Mouse (Mus musculus) CD4-positive, CD25-positive, alpha-beta regulatory T cell, adult 4 months (primary cell): ENCODE data around the gene Olfr395. TPM values are rescaled to one million over a fixed set of nuclear protein-coding genes. Genes with fewer than 3 reads are reported as not detected.
"Not testable (repeated sequence)": the region's sequence is repeated elsewhere in the genome, so short reads cannot be mapped to it uniquely, and the experiment has no call there.

Source experiments
- ATAC-seq: one replicate; pipeline ENCODE4 v1.8.0; 2017
- polyA plus RNA-seq, 2 experiments: library from polyadenylated mRNA; unstranded; fragments of 100-300 nt; shearing (Covaris generic); gene quantifications; one replicate each; pipeline ENCODE4 v1.2.1; 2017

Gene Olfr395
- not detected for polyA plus RNA-seq

DNA sequence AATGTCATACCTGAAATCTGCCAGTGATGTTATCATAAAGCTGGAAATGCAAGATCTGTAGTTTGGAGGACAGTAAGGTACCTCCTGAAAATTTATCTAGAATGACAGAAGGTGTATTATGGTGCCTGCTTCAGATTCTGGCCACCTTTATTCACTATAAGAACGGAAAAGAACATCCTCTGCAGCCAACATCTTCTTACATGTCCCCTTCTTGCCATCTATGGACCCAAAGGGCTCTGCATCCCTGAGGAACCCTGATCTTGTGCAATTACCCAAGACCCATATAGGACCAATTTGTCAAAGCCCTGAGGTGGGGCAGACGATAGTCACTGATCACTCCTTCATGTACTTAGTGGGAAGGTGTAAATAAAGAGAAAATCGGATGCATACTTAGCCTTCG is at the start of gene Olfr395:
Gene Olfr395, minus strand, starts transcription at position 101 of the 400 bp plus-strand sequence.
- not testable (repeated sequence) for ATAC-seq

DNA sequence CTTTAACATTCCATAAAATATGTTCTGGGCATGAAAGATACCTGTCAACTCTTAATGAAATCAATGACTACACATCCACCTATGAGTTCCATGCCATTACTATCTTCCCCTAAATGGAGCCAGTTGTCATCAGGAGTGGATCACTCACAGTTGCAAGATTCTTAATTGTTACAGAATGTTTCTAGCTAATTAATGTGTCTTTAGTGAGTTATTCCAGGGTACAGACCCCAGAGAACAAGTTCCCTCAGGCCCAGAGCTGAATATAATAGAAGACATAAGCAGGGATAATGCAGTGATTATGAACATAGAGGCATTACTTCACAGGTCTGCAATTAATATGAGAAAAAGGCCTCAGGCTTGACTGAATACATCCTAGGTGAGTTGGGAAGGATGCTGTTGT is 27.3 kb upstream of the Olfr395 start, which contains the start of gene Olfr23:
Gene Olfr23, plus strand, starts transcription at position 301 of the 400 bp plus-strand sequence.
- ATAC-seq, result no peak

DNA sequence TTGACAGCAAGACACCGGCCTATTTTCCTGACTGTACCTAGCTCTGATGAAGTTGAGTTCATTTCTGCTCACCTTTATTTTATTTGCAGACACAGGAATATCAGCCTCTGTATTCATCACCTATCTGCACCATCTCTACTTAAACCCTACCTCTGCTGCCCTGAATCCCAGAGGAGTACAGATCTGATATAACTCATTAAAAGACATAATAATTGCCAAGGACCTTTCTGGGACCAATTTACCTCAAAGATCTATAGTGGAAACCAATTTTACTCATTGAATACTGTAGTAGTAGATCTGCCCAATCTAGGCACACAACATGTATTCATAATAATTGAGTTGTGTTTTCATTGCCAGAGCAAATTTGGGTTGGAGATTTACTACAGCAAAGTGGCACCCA is 18.4 kb downstream of the Olfr395 start, which contains the start of gene Olfr394:
Gene Olfr394, minus strand, starts transcription at position 101 of the 400 bp plus-strand sequence.
- ATAC-seq, result no peak

Other genes with a start within 250 kb of the Olfr395 start
- gene Zfp735, start 220.5 kb downstream of the Olfr395 start, polyA plus RNA-seq, result not detected
- gene Olfr389, start 128.6 kb downstream of the Olfr395 start, polyA plus RNA-seq, result not detected
- not detected for gene Olfr390, start 126.3 kb downstream of the Olfr395 start, polyA plus RNA-seq
- gene Olfr391-ps, start 106.2 kb downstream of the Olfr395 start, polyA plus RNA-seq, result not detected
- under 1 TPM in 1 of 2 experiments, not detected in 1; 0.08 TPM for gene Olfr392, start 92.2 kb downstream of the Olfr395 start, polyA plus RNA-seq
- not detected for gene Olfr393, start 57.8 kb downstream of the Olfr395 start, polyA plus RNA-seq
- not detected for gene Olfr394, start 18.5 kb downstream of the Olfr395 start, polyA plus RNA-seq
- not detected for gene Olfr23, start 27.4 kb upstream of the Olfr395 start, polyA plus RNA-seq
- gene Olfr397, start 51.5 kb upstream of the Olfr395 start, polyA plus RNA-seq, result not detected
- gene Olfr398, start 81.1 kb upstream of the Olfr395 start, polyA plus RNA-seq, result under 1 TPM in 1 of 2 experiments, not detected in 1; 0.26 TPM
- gene Olfr139, start 147.3 kb upstream of the Olfr395 start, polyA plus RNA-seq, result not detected
- not detected for gene Olfr399, start 147.3 kb upstream of the Olfr395 start, polyA plus RNA-seq
- not detected for gene Zfp616, start 160.7 kb upstream of the Olfr395 start, polyA plus RNA-seq
- not detected for gene Olfr401, start 204.4 kb upstream of the Olfr395 start, polyA plus RNA-seq
- gene Olfr402, start 244.2 kb upstream of the Olfr395 start, polyA plus RNA-seq, result not detected